Mouse (Mus musculus) cerebellum, postnatal 10 days (tissue): ENCODE measurements around the gene Fbxw4.
"Not testable (repeated sequence)": the region's sequence is repeated elsewhere in the genome, so short reads cannot be mapped to it uniquely, and the experiment has no call there.

Experiments used
- DNase-seq, 2 experiments: peaks; one replicate each; pipeline ENCODE4 v3.0.0; 2021; ENCODE audit warnings: mixed read lengths in 2 of 2

Fbxw4 gene

DNA sequence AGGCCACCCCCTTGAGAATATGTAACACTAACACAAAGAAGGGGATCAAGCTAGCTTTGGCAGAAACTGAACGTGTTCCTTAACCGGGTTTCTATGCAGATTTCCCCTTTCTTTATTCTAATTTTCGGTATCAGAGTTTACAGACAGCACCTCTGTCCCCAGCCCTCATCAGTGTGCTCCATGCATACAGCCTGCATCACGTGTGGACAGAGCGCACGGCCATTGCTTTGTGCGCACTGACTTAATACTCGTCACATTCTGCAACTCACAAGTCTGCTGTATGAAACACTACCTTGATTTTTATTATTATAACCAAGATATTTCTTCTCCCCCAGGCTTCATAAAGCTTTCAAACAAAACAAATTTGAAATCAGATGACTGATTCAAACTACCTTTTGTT, 4.2 kb downstream of the Fbxw4 start:
- DNase-seq: no peak

DNA sequence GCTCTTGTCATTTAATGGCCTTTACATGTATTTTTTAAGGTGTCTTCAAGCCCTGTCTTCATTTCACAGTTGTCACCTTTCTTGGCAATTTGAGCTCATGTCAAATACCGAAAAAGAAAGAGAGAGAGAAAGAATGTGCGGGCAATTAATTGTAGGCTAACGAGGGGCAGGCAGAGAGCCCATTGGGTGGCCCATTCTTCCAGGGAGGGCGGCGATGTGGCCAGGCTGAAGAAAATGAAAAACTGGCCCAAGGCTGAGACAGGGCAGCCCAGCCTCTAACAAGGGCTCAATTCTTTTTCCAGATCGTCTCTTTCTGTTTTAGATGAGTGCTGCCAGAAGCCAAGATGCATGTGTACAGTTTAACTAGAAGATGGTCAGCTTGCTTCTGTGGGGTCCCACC, 6.1 kb downstream of the Fbxw4 start:
- DNase-seq: no peak

- DNase-seq: peak; percentile 19 to 26
Measured at GRCm38 (mm10) chr19:45652286-45652988, 7.7 kb downstream of the Fbxw4 start.

GRCm38 (mm10) chr19:45651524-45651923, 8.6 kb downstream of the Fbxw4 start:
- no peak for DNase-seq

- DNase-seq: no peak
Measured at GRCm38 (mm10) chr19:45649776-45650175, 10.3 kb downstream of the Fbxw4 start.

GRCm38 (mm10) chr19:45648469-45648868, 11.6 kb downstream of the Fbxw4 start:
- DNase-seq: not testable (repeated sequence)

DNA sequence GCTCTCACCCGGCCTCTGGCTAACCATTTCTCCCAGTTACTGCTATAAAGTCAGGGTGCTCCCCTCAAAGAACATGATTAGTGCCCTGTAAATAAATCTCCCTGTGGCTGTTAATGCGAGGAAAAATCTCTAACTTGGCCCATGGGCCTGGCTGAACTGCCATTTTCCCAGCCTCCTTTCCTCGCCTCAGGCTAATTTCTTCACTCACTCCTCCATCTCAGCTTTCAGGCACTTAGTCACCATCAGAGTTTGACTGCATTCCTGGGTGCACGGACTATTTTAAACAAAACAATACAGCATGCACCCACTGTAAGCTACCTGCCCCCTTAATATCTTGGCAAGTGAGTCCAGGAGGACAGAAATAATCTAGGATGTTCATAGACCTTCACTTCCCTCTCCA, 13.2 kb downstream of the Fbxw4 start:
- no peak for DNase-seq

- no peak for DNase-seq
Measured at GRCm38 (mm10) chr19:45640691-45641090, 19.4 kb downstream of the Fbxw4 start.

DNA sequence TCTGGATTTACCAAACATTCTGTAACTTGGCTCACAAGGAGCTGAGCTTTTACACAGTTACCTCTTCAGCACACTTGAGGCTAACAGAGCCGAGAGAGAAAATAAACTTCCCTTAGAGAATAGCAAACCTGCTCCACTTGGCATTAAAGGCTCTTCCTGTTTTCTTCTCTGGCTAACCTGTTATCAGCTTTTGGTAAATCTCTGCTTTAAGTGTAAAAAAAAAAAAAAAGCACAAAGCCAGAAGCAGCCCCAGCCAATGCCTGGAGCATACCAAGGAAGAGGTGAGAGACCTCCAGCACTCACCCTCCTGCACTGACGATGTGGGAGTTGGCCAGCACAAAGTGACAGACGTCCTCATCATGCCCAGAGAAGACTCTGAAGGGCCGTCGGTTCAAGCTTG, 24.2 kb downstream of the Fbxw4 start:
- DNase-seq: no peak

GRCm38 (mm10) chr19:45631584-45631983, 28.5 kb downstream of the Fbxw4 start:
- no peak for DNase-seq

- DNase-seq: no peak
Measured at GRCm38 (mm10) chr19:45630953-45631352, 29.2 kb downstream of the Fbxw4 start.

DNA sequence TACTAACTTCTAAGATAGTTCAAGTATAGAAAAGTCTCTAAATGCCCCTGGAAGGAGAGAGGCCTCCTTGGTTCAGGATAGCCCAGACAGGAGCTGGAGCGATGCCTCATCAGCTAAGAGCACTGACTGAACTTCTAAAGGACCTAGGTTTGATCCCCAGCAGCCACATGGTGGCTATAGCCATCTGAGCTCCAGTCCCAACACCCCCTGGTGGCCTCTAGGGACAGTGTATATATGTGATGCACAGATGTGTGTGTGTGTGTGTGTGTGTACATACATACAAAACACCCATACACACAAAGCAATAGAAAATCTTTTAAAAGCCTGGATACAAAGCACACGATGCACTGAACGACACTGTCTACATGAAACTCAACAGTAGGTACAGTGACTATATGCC, 30.9 kb downstream of the Fbxw4 start:
- peak in 1 of 2 experiments; percentile 33 for DNase-seq

DNA sequence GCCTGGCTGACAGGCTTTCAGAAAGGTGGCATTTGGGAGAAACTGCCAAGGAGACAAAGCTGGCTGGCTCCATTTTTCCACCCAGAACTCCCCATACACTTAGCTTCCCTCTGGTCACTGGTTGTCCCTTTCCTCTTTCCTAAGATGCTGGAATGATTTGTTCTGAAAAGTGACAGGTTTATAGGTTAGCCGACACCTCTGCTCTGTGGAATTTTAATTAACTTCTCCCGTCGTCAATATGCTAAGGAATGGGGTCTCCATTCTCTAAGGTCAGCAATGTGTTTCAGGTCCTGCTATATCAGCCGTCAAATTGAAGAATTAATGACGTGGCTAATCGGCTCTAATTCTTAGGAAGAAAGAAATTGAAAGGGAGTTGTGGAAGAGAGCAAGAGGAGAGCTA, 31.5 kb downstream of the Fbxw4 start:
- no peak for DNase-seq

DNA sequence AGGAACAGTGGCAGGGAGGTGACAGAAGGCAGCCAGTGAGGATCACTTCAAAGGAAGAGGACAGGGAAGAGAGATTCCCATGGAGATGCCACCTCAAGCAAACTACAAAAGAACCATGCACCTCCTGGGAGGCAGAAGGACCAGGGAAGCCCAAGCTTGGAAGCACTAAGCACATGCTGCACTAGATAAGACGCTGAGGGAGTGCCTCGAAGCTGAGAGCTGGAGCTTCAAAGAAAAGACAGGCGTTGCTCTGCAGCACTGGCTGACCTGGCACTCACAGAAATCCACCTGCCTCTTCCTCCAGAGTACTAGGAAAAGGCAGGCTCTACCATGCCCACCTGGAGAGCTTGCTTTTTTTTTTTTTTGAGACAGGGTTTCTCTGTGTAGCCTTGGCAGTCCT, 33.1 kb downstream of the Fbxw4 start:
- DNase-seq: no peak

DNA sequence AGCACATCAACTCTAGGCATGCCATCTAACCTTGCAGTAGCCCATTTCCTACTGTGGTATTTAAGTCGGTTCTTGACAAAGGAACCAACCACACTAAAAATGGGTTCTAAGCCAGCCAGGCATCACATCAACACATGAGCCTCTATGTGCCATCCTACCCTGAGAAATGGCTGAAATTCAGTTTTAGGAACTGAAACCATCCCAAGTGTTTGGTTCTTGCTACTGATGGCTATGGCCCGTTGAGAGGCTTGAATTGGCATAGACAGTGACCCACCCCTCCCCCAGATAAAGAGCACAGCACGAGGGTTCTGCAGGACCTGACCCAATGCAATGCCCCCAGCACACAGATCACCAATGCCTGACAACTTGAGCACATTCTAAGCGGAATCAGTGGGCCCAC, 36.4 kb downstream of the Fbxw4 start:
- DNase-seq: no peak

DNA sequence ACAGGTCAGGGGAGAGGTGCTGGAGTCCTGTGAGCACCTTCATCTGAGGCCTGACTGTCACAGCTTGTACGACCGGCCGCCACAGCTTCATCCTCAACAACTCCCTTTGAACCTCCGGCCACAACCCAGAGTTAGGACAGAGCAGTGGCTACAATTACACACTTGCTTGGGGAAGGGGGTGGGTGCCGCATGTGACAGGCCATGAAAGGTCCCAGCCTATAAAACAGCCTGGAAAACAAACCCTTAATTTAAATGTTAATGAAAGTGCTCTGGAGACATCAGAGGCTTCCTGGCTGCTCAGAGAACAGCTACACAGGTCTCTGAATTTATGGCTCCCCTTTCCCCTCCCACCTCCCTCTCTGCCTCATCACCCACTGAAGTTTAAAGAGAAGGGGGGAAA, 38.0 kb downstream of the Fbxw4 start:
- DNase-seq: no peak

GRCm38 (mm10) chr19:45621061-45621460, 39.1 kb downstream of the Fbxw4 start:
- DNase-seq: peak in 1 of 2 experiments; percentile 28

GRCm38 (mm10) chr19:45619744-45620501, 40.2 kb downstream of the Fbxw4 start:
- DNase-seq: no peak

DNA sequence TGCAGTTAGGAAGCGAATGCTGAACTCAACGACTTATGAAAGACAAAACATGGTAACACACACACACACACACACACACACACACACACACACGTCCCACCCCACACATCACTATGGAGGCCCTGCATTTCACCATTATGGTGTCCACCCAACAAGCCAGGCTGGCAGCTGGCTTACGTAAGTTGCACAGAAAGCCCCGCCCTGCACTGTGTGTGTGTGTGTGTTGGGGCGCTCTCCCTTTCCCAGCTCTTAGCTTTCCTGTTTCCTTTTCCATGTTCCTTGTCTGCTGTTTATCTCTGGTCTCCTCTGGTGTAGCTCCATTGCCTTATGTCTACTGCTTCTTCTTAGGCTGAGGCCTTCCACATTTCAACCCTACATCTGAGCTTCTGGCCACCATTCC, 41.9 kb downstream of the Fbxw4 start:
- DNase-seq: no peak

DNA sequence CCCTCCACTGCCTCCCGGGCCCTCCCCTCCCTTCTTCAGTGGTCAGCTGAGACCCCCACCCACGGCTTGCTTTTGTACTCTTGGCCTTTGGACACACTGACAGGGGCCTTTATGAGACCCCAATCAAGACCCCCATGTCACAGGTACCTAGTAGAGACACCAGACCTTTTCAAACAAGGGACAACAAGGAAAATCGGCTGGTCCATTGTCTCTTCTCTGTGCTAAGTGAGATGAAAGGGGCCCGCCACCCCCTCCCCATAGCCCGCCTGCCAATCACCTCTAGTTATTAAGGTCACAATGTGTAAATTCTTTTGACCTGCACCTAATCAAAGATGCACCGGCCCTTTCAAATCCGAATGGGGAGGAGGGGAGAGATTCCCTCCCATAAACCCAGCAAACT, 43.4 kb downstream of the Fbxw4 start:
- DNase-seq: no peak

DNA sequence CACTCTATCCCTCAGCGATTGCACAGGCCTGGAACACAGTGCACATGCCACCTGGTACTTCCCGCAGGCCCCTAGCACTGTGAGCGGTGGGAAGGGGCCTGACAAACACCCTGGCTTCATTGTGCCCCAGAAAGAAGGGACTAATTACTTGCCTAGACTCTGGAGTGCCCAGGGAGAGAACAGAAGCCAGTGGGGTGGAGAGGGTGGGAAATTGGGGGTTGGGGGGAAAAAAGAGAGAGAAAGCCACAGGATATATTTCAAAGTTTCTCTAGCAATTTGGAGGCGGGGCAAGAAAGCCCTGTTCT, 43.9 kb downstream of the Fbxw4 start:
- DNase-seq: no peak

DNA sequence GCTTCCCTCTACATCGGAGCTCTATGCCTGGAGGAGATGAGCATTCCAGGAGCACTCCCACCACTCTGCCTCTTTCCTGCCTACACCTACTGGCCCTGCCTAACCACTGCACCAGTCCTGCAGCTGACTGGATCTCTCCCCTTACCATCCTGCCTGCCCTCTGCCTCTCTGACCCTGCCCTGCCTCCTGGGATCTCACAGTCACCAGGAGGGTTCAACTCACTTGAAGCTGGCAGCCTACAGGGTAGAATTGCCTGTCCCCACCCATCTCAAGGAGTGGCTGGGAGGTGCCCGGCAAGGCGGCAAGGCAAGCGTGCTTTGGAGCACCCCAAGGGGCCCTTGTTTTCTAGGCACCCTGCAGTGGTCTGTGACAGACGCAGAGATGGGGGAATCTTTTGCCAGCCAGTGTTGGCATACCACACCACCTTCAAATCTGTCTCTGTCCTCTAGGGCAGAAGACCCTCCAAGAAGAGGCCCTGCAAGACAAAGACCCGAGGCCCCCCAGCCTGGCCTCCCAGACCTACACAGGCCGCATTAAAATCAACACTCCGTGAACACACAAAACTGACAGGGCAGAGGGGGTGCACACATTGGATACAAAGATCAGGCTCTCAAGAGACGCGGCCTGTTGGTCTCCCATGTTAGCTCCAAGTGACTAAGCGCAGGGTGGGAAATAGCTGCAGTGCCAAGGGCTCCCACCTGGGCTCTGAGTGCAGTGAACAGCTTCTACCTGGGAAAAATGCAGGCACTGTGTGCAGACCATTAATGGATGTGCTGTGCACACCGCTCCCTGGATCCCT, 44.5 kb downstream of the Fbxw4 start:
- DNase-seq: peak in 1 of 2 experiments; percentile 30

DNA sequence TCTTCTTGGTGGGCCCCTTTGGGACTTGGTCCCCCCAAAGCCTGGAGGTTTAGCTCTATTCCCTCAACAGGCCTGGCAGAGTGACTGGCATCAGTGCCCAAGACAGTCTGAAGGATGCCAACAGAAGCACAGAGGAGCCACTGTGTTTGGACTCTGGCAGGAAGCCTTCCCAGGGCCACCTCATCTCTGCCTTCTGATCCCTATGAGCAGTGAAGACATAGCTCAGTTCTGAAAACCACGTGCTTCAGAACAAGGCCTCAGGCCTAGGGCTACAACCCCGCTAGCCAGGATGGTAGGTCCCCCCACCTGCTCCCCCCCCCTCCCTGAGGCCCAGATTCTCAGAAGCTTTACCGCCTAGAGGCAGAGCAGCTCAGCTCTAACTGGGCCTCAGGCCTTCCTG, 45.2 kb downstream of the Fbxw4 start:
- peak; percentile 45 to 66 for DNase-seq

DNA sequence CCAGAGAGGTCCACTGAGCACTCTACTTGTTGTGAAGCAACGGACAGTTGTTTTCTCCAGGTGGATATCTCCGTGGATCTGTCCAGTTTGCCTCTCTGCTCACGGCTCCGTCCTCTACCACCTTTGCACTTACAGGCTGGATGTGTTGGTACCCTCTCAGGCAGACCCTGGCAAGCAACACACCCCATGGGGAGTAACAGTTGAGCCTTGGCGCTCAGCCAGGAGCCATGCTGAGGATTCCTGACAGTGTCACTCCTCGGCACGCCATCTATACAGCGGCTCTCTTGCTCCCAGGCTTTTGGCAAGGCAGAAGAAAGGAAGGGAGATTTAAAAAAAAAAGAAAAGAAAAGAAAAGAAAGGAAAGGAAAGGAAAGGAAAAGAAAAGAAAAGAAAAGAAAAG, 45.7 kb downstream of the Fbxw4 start:
- peak; percentile 67 to 79 for DNase-seq
